Mouse (Mus musculus): Measurements from ENCODE around the gene Dop1b.

DNA sequence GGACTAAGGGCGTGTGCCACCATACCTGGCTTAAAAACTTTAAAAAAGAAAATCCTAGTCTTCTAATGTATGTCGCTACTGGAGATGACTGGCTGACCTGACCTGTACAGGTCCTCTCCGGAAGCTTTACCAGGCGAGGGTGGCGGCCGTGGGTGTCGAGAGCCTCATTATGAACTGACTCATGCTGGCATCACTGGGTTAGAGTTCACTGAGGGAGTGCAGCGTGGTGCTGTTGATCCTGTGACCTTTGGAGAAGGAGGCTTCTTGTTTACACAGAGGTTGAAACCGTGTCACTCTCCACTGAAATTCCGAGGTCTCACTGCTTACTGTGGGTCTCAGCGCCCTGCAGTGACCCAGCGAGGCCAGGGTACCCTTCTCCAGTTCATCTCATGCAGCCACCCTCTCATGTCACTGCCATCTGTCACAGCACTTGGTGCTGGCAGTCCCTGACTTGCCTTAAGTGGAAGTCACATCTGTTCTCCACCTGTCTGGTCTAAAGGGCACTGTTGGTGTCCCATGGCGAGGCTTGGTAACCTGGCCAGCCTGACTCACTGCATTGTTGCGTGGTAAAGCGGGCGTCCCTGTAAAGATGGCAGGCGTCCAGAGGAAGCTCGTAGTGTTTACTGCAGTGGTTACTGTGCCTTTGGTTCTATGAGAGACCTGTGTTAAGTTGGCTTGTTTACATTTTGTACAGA, 21.3 kb downstream of the Dop1b start:
- TF ChIP-seq CTCF (IDR thresholded peaks at IDR 0.05; ENCODE audit: extremely low read depth, insufficient read depth, low read length) (no peak), POLR2A (IDR thresholded peaks at IDR 0.05; ENCODE audit: extremely low read depth, insufficient read depth, low read length) (no peak)
